Mouse (Mus musculus) adrenal gland, adult 8-10 months (tissue): ENCODE results near the gene Zfp763. TPM values are rescaled to one million over a fixed set of nuclear protein-coding genes. Genes with fewer than 3 reads are reported as not detected.
A peak's percentile ranks its signal among the peaks of the same experiment; 100 is the strongest.
"Not testable (repeated sequence)": the region's sequence is repeated elsewhere in the genome, so short reads cannot be mapped to it uniquely, and the experiment has no call there.

Source experiments
- DNase-seq: peaks from one replicate; pipeline ENCODE4 v3.0.0; 2022
- total RNA-seq, 4 experiments: library from RNA; stranded (reverse); gene quantifications; 2 replicates each; pipeline ENCODE4 v1.2.4; 2022

Gene Zfp763
- 10 to 100 TPM in 2 of 4 experiments, 1 to 10 TPM in 2; 8.8 to 13.5 (median 10.1) TPM for total RNA-seq

DNA sequence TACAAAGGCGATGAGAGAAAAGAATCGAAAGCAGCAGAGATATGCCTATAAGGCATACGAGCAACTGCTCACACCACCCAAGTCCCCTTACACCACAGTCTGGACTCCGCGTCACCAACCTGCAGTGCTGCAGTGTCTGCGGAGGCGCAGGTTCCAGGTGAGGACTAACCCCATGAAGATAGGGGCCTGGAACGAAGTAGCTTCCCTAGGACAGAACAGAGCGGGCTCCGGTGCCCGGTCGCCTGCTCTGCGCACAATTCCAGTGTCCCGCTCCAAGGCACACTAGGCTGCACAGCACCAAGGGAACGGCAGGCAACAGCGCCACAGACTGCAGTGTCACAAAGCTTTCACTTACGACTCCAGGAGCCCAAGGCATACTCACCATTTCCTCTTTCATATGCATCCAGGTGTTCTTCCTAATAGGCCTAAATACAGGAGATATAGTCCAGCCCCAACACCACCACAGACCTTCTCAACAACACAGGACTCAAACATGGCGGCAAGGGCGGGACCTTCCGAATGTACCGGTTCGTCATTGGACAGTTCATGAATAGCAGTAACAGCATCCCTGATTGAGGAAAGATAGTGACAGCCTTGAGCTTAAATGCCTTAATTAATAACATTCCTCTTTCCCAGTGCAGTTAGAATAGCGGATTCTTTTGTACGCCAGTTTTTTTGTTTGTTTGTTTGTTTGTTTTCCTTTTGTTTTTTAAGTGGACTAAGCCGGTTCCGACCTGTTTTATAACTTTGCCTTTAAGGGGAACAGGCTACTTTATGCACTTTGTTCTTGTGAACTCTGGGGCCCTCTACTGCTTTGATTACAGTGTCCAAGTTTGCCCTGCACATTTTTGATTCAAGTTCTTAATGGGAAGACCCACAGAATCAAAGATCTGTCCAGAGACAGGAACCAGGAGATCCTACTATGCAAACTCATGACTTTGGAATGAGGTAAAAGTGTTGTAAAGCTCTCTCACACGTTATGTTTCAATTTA lies at the start of gene Zfp763:
Gene Zfp763, minus strand, starts transcription at position 503 of the 992 bp plus-strand sequence.
- peak; percentile 80 for DNase-seq

DNA sequence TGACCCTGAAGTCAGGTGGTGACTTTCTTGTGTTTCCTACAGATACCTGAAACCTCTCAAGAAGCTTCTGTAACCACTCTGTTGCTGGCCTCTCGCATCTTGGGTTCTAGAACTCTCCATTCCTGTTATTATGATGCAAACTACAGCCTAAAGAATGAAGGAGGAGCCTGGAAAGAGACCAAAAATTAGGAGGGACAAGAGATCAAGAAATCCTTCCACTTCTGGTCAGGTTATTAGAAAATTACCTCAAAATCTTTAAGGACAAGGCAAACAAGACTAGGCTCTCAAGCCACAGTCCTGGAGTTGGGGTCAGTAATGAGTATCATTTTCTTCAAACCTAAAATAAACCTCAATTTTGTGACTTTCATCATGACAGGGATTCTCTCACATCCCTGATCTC lies 34.8 kb upstream of the Zfp763 start, which contains the start of gene 4921501E09Rik:
Gene 4921501E09Rik, minus strand, starts transcription at position 101 of the 400 bp plus-strand sequence.
- DNase-seq = no peak

DNA sequence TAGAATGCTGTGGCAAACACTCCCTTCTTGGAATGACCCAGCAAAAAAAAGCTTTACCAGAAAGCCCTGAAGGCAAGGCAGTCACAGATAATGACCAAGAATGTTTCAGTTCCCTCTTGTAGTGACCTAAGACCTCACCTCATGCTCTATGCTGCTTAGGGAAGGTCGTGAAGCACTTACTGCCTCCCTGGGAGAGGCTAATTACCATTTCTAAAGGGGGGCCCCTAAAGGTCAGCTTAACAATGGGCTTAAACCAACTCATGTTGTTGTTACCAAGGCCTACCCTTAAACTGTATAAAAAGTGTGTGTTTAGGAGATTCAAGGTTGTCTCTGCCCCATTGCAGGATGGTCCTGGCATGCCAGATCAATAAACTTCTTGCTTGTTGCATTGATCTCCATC lies 29.8 kb upstream of the Zfp763 start:
- no peak for DNase-seq

DNA sequence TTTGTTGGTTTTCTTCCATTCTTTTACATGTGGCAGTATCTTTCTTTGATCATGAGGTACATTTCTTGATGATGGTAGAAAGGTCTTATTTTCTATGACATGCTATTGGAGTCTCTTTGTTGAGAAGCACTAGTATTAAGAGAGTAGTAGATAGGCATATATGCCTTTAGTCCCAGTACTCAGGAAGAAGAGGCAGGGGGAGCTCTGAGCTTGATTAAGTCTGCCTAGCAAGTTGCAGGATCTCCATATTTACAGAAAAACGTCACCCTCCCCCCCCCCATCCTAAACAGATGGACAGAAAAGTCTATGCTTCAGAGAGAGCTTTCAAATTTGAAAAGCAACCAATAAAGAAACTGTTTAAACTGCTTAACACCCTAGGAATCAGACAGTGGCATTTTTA lies 25.6 kb upstream of the Zfp763 start:
- no peak for DNase-seq

DNA sequence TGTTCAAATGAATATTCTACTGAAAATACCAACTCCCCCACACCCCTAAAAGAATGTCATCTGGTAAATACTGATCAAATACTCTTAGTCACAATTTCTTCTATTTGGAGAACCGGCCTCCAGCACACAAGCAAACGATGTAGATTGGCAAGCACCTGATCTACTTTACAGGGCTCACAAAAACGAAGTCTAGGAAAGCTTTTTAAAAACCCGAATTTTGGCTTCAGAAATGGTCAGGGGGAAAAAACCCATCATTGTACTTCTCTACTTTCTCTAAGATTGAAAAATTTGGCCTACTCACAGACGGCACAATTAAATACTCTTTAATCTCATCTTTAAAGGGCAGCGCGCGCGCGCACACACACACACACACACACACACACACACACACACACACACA lies 826 bp downstream of the Zfp763 start:
- DNase-seq = no peak

DNA sequence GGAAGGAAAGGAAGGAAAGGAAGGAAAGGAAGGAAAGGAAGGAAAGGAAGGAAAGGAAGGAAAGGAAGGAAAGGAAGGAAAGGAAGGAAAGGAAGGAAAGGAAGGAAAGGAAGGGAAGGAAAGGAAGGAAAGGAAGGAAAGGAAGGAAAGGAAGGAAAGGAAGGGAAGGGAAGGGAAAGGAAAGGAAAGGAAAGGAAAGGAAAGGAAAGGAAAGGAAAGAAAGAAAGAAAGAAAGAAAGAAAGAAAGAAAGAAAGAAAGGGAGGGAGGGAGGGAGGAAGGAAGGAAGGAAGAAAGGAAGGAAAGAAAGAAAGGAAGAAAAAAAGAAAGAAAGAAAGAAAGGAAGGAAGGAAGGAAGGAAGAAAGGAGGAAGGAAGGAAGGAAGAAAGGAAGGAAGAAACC lies 12.8 kb downstream of the Zfp763 start:
- not testable (repeated sequence) for DNase-seq

DNA sequence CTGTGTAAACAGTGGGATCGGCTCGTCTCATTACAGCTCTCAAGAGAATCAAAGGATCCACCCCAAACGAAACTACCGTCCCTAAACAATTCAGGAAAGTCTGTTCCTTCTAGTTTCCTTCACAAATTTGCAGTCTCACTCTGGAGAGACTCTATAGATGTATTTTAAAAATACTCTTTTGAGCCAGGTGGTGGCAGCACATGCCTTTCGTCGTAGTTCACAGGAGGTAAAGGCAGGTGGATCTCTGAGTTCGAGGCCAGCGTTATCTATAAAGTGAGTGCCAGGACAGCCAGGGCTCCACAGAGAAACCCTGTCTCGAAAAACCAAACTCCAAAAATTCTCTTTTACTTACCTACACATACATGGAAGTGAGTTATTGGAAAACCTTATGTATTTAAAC lies 24.9 kb downstream of the Zfp763 start:
- no peak for DNase-seq

DNA sequence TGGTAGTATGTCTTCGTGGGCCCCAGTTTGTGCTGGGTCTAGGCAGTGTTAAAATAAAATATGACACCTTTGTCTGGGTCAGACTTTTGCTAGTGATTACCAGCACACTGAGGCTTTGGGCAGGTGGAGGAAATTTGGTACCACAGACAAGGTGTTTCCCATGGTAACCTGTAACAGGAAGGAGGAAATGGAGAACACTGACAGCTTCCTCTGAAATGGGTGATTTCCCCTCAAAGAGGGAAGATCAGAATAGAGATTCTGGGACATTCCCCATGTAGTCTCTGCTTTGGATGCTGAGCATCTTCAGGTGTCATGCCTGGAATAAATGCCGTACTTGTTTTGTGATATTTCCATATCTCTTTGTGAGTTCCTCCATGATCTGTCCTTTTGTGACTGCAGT lies 34.7 kb downstream of the Zfp763 start:
- DNase-seq = no peak

DNA sequence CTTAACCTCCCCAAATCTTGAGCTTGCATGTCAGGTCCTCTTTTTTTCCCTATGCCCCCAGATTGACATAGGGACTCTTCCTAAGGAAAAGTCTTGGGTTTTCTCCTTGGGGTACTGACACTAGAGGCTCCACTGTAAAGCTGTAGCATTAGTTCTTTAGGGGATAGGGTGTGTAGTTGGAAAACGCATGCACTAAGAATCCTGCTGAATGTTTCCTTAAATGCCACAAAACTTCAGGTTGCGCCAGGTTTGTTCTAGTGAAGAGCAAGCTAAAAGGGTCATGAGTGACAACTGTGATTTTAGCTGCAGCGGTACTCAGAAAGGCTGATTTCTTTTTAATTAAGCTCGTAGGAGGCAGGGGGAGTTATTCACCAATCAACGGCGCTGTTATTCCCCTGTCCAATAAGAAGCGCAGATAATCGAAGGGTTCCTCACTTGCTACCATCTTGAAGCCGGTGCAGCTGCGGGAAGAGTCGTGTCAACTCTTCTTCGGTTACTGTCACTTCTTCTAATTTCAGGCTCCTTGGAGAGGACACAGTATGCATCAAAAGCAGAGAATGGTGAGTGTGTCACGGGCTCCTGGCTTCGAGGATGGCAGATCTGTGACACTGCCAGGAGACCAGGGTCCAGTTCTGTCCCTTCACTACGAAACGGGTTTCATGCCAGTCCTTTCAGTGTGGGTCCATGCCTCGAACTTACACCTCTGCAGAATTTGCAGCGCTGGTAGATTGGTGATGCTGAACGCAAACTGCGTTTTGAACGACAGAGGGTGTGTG lies 40.3 kb downstream of the Zfp763 start, which contains the start of gene Zfp952:
Gene Zfp952, plus strand, starts transcription at position 431 of the 776 bp plus-strand sequence.
- DNase-seq = peak; percentile 78

DNA sequence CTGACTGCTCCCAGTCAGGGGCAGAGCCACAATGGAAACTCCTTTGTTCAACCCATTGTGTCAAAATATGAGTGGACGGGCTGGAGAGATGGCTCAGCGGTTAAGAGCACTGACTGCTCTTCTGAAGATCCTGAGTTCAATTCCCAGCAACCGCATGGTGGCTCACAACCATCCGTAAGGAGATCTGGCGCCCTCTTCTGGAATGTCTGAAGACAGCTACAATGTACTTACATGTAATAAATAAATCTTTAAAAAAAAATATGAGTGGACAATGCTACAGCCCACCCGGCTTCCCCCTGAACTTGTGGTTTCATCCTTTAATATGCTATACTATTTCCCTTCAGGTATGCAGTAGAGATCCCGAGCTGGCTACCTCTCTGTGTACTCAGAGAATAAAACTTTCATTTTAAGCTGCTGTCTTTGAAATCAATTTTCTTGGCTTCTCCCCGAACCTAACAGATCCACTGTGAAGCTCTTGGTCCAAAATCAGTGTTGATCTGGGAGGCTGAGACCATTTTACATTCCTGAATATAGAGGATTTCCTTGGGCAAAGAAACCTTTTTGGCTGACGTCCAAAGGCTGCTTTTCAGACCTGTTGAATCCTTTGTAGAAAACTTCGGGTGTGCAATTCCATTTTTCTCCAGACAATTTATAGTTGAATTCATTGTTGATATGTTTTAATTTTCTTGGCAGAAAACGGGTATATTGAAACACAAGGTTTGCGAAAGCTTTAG lies 41.1 kb downstream of the Zfp763 start:
- DNase-seq = no peak

DNA sequence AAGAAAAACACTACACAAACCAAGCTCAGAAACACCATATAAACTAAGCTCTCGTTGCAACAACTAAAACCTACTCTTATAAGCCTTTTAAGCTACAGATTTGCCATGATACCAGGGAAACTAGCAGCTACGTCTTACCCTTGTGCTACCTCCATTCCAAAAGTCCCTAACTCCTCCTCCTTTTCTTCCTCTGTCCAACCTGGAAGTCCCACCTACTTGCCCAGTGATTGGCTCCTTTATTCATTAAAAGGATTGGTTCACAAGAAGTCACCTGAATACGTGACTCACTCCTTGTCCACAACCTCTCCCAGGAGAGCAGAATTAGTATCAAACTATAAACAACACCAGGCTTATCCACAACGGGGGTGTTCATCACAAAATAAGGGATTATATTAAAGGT lies 46.9 kb downstream of the Zfp763 start:
- DNase-seq = no peak

DNA sequence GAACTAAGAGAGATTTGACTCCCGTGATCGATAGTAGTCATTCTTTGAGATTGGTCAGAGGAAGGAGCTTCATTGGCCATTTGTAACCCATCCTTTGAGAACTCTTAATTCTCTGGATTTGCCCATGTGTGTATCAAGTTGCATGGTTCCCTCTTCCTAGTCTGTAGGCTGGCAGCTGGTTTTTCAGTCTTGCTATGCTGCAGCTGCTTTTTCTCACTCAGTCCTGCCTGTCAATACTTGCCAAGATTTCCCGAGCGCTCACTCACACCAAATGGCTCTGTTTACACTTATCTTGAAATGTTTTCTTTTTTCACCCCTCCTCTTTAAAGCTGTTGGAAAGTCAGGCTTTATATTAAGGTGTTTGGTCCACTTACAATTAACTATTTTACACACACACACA lies 51.8 kb downstream of the Zfp763 start:
- DNase-seq = no peak

Other genes with a start within 250 kb of the Zfp763 start
- 10 to 100 TPM; 42.0 to 67.7 (median 61.5) TPM for gene Zfp871, start 245.1 kb downstream of the Zfp763 start, total RNA-seq
- gene Zfp811, start 223.5 kb downstream of the Zfp763 start, total RNA-seq = 1 to 10 TPM in 2 of 4 experiments, under 1 TPM in 2; 0.73 to 1.3 (median 1.00) TPM
- gene Zfp799, start 203.1 kb downstream of the Zfp763 start, total RNA-seq = 10 to 100 TPM; 11.2 to 18.2 (median 14.1) TPM
- gene Zfp870, start 141.8 kb downstream of the Zfp763 start, total RNA-seq = 10 to 100 TPM in 3 of 4 experiments, 1 to 10 TPM in 1; 8.8 to 21.1 (median 12.5) TPM
- 10 to 100 TPM in 2 of 4 experiments, 1 to 10 TPM in 2; 5.4 to 28.6 (median 14.3) TPM for gene Cyp4f14, start 116.1 kb downstream of the Zfp763 start, total RNA-seq
- gene Cyp4f13, start 86.0 kb downstream of the Zfp763 start, total RNA-seq = 100 to 1,000 TPM in 2 of 4 experiments, 10 to 100 TPM in 2; 78.3 to 120 (median 96.1) TPM
- 1 to 10 TPM; 3.5 to 8.0 (median 5.7) TPM for gene Zfp472, start 67.6 kb downstream of the Zfp763 start, total RNA-seq
- gene Zfp952, start 40.3 kb downstream of the Zfp763 start, total RNA-seq = 10 to 100 TPM in 2 of 4 experiments, 1 to 10 TPM in 2; 9.5 to 15.6 (median 12.6) TPM
- not detected for gene 4921501E09Rik, start 34.7 kb upstream of the Zfp763 start, total RNA-seq
- gene Zfp563, start 55.9 kb upstream of the Zfp763 start, total RNA-seq = 10 to 100 TPM in 3 of 4 experiments, 1 to 10 TPM in 1; 8.9 to 15.0 (median 11.4) TPM
- not detected for gene Morc2b, start 106.3 kb upstream of the Zfp763 start, total RNA-seq
- gene Olfr55, start 135.0 kb upstream of the Zfp763 start, total RNA-seq = not detected
- gene Olfr239, start 157.9 kb upstream of the Zfp763 start, total RNA-seq = not detected
- under 1 TPM in 3 of 4 experiments, not detected in 1; 0.05 to 0.17 (median 0.12) TPM for gene Olfr1564, start 188.3 kb upstream of the Zfp763 start, total RNA-seq
- 10 to 100 TPM in 2 of 4 experiments, 1 to 10 TPM in 2; 7.9 to 11.3 (median 9.6) TPM for gene Zfp955a, start 221.7 kb upstream of the Zfp763 start, total RNA-seq
- gene Olfr63, start 231.3 kb upstream of the Zfp763 start, total RNA-seq = not detected